Mouse (Mus musculus): ENCODE data around the gene Tgfbr1. TPM values are rescaled to one million over a fixed set of nuclear protein-coding genes. Genes with fewer than 3 reads are reported as not detected.

Tgfbr1 gene
- polyA plus RNA-seq, 1 experiment, result 17.8 TPM

GRCm38 (mm10) chr4:47424376-47424775 lies 71.4 kb downstream of the Tgfbr1 start:
- Histone ChIP-seq H3K4me1 (replicated peaks; ENCODE audit: control insufficient read depth, insufficient read depth, low read length) (peaks cover 21% of the 10 kb centered on the region), H3K27me3 (ENCODE audit: control insufficient read depth, insufficient read depth, low read length) (no peaks in the 10 kb centered on the region), H3K4me3 (ENCODE audit: control insufficient read depth, insufficient read depth, low read length) (no peak overlapping the region), H3K36me3 (ENCODE audit: control insufficient read depth, insufficient read depth, low read length) (no peaks in the 10 kb centered on the region), H3K27ac (ENCODE audit: control insufficient read depth, insufficient read depth, low read length) (no peak overlapping the region)
- WGBS, result 70% methylated on average over 2 of the region's 2 CpGs
- no peak for DNase-seq
- TF ChIP-seq CTCF (IDR thresholded peaks at IDR 0.05; ENCODE audit: borderline replicate concordance, control insufficient read depth, extremely low read depth, insufficient read depth, low read length, poor library complexity), result no peak
- no peak for TF ChIP-seq POLR2A (IDR thresholded peaks at IDR 0.05; ENCODE audit: control insufficient read depth, extremely low read depth, insufficient read depth, low read length, poor library complexity)

GRCm38 (mm10) chr4:47425247-47425830 lies 72.3 kb downstream of the Tgfbr1 start:
- Histone ChIP-seq H3K4me3 (ENCODE audit: control insufficient read depth, insufficient read depth, low read length) (no peak overlapping the region), H3K27me3 (ENCODE audit: control insufficient read depth, insufficient read depth, low read length) (no peaks in the 10 kb centered on the region), H3K36me3 (ENCODE audit: control insufficient read depth, insufficient read depth, low read length) (no peaks in the 10 kb centered on the region), H3K27ac (ENCODE audit: control insufficient read depth, insufficient read depth, low read length) (peak overlapping the region; percentile 24; the same call in 1 of the 2 replicates), H3K4me1 (replicated peaks; ENCODE audit: control insufficient read depth, insufficient read depth, low read length) (peaks cover 21% of the 10 kb centered on the region)
- DNase-seq, result peak; percentile 54
- TF ChIP-seq CTCF (IDR thresholded peaks at IDR 0.05; ENCODE audit: borderline replicate concordance, control insufficient read depth, extremely low read depth, insufficient read depth, low read length, poor library complexity) (no peak), POLR2A (IDR thresholded peaks at IDR 0.05; ENCODE audit: control insufficient read depth, extremely low read depth, insufficient read depth, low read length, poor library complexity) (no peak)
- WGBS, result 12% methylated on average over 16 of the region's 16 CpGs

- Histone ChIP-seq H3K36me3 (ENCODE audit: control insufficient read depth, insufficient read depth, low read length) (no peaks in the 10 kb centered on the region), H3K27me3 (ENCODE audit: control insufficient read depth, insufficient read depth, low read length) (no peaks in the 10 kb centered on the region), H3K4me3 (ENCODE audit: control insufficient read depth, insufficient read depth, low read length) (no peak overlapping the region), H3K27ac (ENCODE audit: control insufficient read depth, insufficient read depth, low read length) (no peak overlapping the region), H3K4me1 (replicated peaks; ENCODE audit: control insufficient read depth, insufficient read depth, low read length) (peaks cover 20% of the 10 kb centered on the region)
- 80% methylated on average over 3 of the region's 3 CpGs for WGBS
- DNase-seq, result no peak
- TF ChIP-seq POLR2A (IDR thresholded peaks at IDR 0.05; ENCODE audit: control insufficient read depth, extremely low read depth, insufficient read depth, low read length, poor library complexity), result no peak
- TF ChIP-seq CTCF (IDR thresholded peaks at IDR 0.05; ENCODE audit: borderline replicate concordance, control insufficient read depth, extremely low read depth, insufficient read depth, low read length, poor library complexity), result no peak
These were observed 74.6 kb downstream of the Tgfbr1 start for GRCm38 (mm10) chr4:47427606-47428005.

DNA sequence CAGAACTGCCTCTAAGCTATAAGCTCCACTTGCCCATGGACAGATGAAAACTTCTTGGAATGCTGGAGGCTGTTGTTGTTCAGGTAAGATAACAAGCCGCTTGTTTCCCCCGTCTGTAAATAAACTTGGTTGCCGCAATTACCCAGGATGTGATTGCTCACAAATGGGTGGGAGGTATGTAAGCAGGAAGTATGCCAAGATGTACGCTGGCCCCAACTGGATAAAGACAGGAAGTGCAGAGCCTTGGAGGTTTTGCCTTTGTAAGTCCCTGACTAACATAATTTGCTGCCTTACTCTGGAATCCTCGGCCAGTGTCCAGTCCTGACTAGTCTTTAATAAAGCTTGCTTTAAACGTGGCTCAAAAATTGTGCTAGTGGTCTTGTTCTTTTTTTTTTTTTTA lies 77.5 kb downstream of the Tgfbr1 start:
- Histone ChIP-seq H3K4me1 (replicated peaks; ENCODE audit: control insufficient read depth, insufficient read depth, low read length) (peaks cover 9% of the 10 kb centered on the region), H3K36me3 (ENCODE audit: control insufficient read depth, insufficient read depth, low read length) (no peaks in the 10 kb centered on the region), H3K27me3 (ENCODE audit: control insufficient read depth, insufficient read depth, low read length) (no peaks in the 10 kb centered on the region), H3K4me3 (ENCODE audit: control insufficient read depth, insufficient read depth, low read length) (no peak overlapping the region), H3K27ac (ENCODE audit: control insufficient read depth, insufficient read depth, low read length) (no peak overlapping the region)
- 78% methylated on average over 6 of the region's 6 CpGs for WGBS
- DNase-seq, result no peak
- TF ChIP-seq CTCF (IDR thresholded peaks at IDR 0.05; ENCODE audit: borderline replicate concordance, control insufficient read depth, extremely low read depth, insufficient read depth, low read length, poor library complexity) (no peak), POLR2A (IDR thresholded peaks at IDR 0.05; ENCODE audit: control insufficient read depth, extremely low read depth, insufficient read depth, low read length, poor library complexity) (no peak)

DNA sequence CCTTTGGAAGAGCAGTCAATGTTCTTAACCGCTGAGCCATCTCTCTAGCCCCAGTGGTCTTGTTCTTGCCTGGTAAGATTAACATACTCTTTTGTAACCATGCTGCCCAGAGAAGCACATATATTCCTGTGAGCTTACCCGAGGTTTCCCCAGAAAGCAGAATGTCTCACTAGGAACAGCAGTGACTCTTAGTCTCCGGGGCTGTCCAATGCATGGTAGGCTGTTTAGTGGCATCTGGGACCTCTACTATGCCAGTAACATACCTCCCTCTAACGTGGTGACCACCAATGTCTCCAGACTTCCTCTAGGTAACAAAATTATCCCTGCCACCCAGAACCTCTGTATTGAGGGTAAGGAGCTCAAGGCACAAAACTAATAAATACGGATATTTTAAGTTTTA lies 78.1 kb downstream of the Tgfbr1 start:
- H3K4me3 ChIP-seq (ENCODE audit: control insufficient read depth, insufficient read depth, low read length), result no peak overlapping the region
- no peaks in the 10 kb centered on the region for H3K27me3 ChIP-seq (ENCODE audit: control insufficient read depth, insufficient read depth, low read length)
- DNase-seq, result no peak
- no peak overlapping the region for H3K27ac ChIP-seq (ENCODE audit: control insufficient read depth, insufficient read depth, low read length)
- peaks cover 4% of the 10 kb centered on the region for H3K4me1 ChIP-seq (replicated peaks; ENCODE audit: control insufficient read depth, insufficient read depth, low read length)
- no peak for TF ChIP-seq POLR2A (IDR thresholded peaks at IDR 0.05; ENCODE audit: control insufficient read depth, extremely low read depth, insufficient read depth, low read length, poor library complexity)
- no peak for TF ChIP-seq CTCF (IDR thresholded peaks at IDR 0.05; ENCODE audit: borderline replicate concordance, control insufficient read depth, extremely low read depth, insufficient read depth, low read length, poor library complexity)
- 92% methylated on average over 5 of the region's 5 CpGs for WGBS
- H3K36me3 ChIP-seq (ENCODE audit: control insufficient read depth, insufficient read depth, low read length), result no peaks in the 10 kb centered on the region

GRCm38 (mm10) chr4:47432766-47433165 lies 79.7 kb downstream of the Tgfbr1 start:
- no peaks in the 10 kb centered on the region for H3K36me3 ChIP-seq (ENCODE audit: control insufficient read depth, insufficient read depth, low read length)
- no peak overlapping the region for H3K4me3 ChIP-seq (ENCODE audit: control insufficient read depth, insufficient read depth, low read length)
- TF ChIP-seq CTCF (IDR thresholded peaks at IDR 0.05; ENCODE audit: borderline replicate concordance, control insufficient read depth, extremely low read depth, insufficient read depth, low read length, poor library complexity), result no peak
- TF ChIP-seq POLR2A (IDR thresholded peaks at IDR 0.05; ENCODE audit: control insufficient read depth, extremely low read depth, insufficient read depth, low read length, poor library complexity), result no peak
- no peak overlapping the region for H3K27ac ChIP-seq (ENCODE audit: control insufficient read depth, insufficient read depth, low read length)
- no peak for DNase-seq
- whole genome bisulfite sequencing, result 95% methylated on average over 7 of the region's 7 CpGs
- H3K27me3 ChIP-seq (ENCODE audit: control insufficient read depth, insufficient read depth, low read length), result no peaks in the 10 kb centered on the region
- H3K4me1 ChIP-seq (replicated peaks; ENCODE audit: control insufficient read depth, insufficient read depth, low read length), result peaks cover 2% of the 10 kb centered on the region; the same call in 1 of the 2 replicates

DNA sequence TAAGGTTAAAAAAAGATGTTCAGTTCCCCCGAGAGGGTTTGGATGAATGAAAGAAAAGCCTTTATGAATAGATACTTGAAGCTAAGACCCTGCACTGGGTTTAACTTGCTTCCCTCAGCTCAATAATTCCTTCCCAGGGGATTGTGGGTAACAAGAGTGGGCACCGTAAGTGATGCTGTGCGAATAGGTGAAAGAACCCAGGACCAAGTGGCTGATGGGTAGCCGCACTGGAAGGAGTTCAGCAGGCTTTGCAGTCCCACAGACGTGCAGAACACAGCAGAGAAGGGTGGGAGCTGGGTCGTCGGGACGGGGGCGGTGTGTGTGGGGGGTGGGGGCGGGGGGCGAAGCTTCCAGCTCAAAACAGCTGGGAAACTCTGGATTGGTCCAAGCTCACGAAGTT lies 82.1 kb downstream of the Tgfbr1 start:
- Histone ChIP-seq H3K4me3 (ENCODE audit: control insufficient read depth, insufficient read depth, low read length) (no peak overlapping the region), H3K4me1 (replicated peaks; ENCODE audit: control insufficient read depth, insufficient read depth, low read length) (peaks cover 4% of the 10 kb centered on the region; the same call in 1 of the 2 replicates), H3K27me3 (ENCODE audit: control insufficient read depth, insufficient read depth, low read length) (no peaks in the 10 kb centered on the region), H3K36me3 (ENCODE audit: control insufficient read depth, insufficient read depth, low read length) (no peaks in the 10 kb centered on the region), H3K27ac (ENCODE audit: control insufficient read depth, insufficient read depth, low read length) (no peak overlapping the region)
- DNase-seq, result no peak
- 90% methylated on average over 12 of the region's 12 CpGs for WGBS
- no peak for TF ChIP-seq CTCF (IDR thresholded peaks at IDR 0.05; ENCODE audit: borderline replicate concordance, control insufficient read depth, extremely low read depth, insufficient read depth, low read length, poor library complexity)
- TF ChIP-seq POLR2A (IDR thresholded peaks at IDR 0.05; ENCODE audit: control insufficient read depth, extremely low read depth, insufficient read depth, low read length, poor library complexity), result no peak

Measured in thymus, adult 2 months (tissue).